Mouse (Mus musculus) monocyte, adult 5-6 weeks (primary cell): ENCODE data around the gene Birc5. TPM values are rescaled to one million over a fixed set of nuclear protein-coding genes. Genes with fewer than 3 reads are reported as not detected.

Source experiments
- ATAC-seq: fragments of 153-309, 156-312 bp; replicated peaks from 2 replicates; pipeline ENCODE4 v1.8.0; 2017; ENCODE audit warnings: mild to moderate bottlenecking; ENCODE audit not compliant: low TSS enrichment, insufficient number of reproducible peaks, severe bottlenecking, poor library complexity, low FRiP score
- total RNA-seq: library from RNA; stranded (forward); fragments of 200-1000, 200-491, 200-594 nt; gene quantifications from 3 replicates; pipeline ENCODE4 v1.2.3, GENCODE M21; 2017

Gene Birc5
- total RNA-seq, 1 experiment from 2014 or later: 2.7 TPM

- ATAC-seq: no peak
These were observed 2.4 kb upstream of the Birc5 start for GRCm38 (mm10) chr11:117846640-117847039.

GRCm38 (mm10) chr11:117847593-117848215, 1.3 kb upstream of the Birc5 start:
- ATAC-seq: no peak

GRCm38 (mm10) chr11:117848271-117848984, 623 bp upstream of the Birc5 start:
- peak; percentile 47 for ATAC-seq

- no peak for ATAC-seq
These were observed 3.8 kb downstream of the Birc5 start for GRCm38 (mm10) chr11:117852875-117853274.

GRCm38 (mm10) chr11:117854241-117854640, 5.2 kb downstream of the Birc5 start:
- no peak for ATAC-seq

GRCm38 (mm10) chr11:117855360-117855759, 6.3 kb downstream of the Birc5 start:
- no peak for ATAC-seq

GRCm38 (mm10) chr11:117855975-117856374, 6.9 kb downstream of the Birc5 start:
- no peak for ATAC-seq

- no peak for ATAC-seq
These were observed 8.4 kb downstream of the Birc5 start for GRCm38 (mm10) chr11:117857462-117857861.

- no peak for ATAC-seq
These were observed 9.3 kb downstream of the Birc5 start for GRCm38 (mm10) chr11:117858392-117858791.

GRCm38 (mm10) chr11:117860601-117861000, 11.6 kb downstream of the Birc5 start, which contains the start of gene Tmem235:
Tmem235 (plus strand) TSS chr11:117860752.
- no peak for ATAC-seq

GRCm38 (mm10) chr11:117863174-117863856, 14.3 kb downstream of the Birc5 start:
- ATAC-seq: no peak

- ATAC-seq: no peak
These were observed 15.8 kb downstream of the Birc5 start for GRCm38 (mm10) chr11:117864805-117865204.

GRCm38 (mm10) chr11:117865988-117866387, 16.9 kb downstream of the Birc5 start:
- no peak for ATAC-seq

GRCm38 (mm10) chr11:117870688-117871365, 21.8 kb downstream of the Birc5 start:
- ATAC-seq: peak; percentile 70

GRCm38 (mm10) chr11:117871376-117871775, 22.3 kb downstream of the Birc5 start:
- no peak for ATAC-seq

GRCm38 (mm10) chr11:117871911-117872584, 23.0 kb downstream of the Birc5 start:
- ATAC-seq: no peak

GRCm38 (mm10) chr11:117872861-117873608, 24.0 kb downstream of the Birc5 start, which contains the start of gene Tha1:
Tha1 (minus strand) TSS chr11:117873481.
- peak; percentile 44 for ATAC-seq

GRCm38 (mm10) chr11:117874419-117874818, 25.4 kb downstream of the Birc5 start:
- no peak for ATAC-seq
